Mouse (Mus musculus): Measurements from ENCODE around the gene Napa. TPM values are rescaled to one million over a fixed set of nuclear protein-coding genes. Genes with fewer than 3 reads are reported as not detected.

Napa gene
- polyA plus RNA-seq, 1 experiment from 2014 or later: 168 TPM

GRCm38 (mm10) chr7:16104611-16105388 lies 6.5 kb downstream of the Napa start:
- Histone ChIP-seq H3K4me2 (ENCODE audit: low read depth, low read length) (no peak overlapping the region), H3K9me3 (replicated peaks; ENCODE audit: control insufficient read depth, low read length) (no peaks in the 10 kb centered on the region), H3K9ac (ENCODE audit: low read length) (no peak overlapping the region), H3K4me1 (ENCODE audit: control insufficient read depth, insufficient read depth, low read length) (peaks cover 8% of the 10 kb centered on the region), H3K27me3 (ENCODE audit: control insufficient read depth, insufficient read depth, low read length) (no peaks in the 10 kb centered on the region), H3K36me3 (ENCODE audit: control insufficient read depth, insufficient read depth) (peaks cover 30% of the 10 kb centered on the region), H3K4me3 (ENCODE audit: low read length) (no peak overlapping the region), H3K27ac (ENCODE audit: low read length) (no peak overlapping the region)
- 90% methylated on average over 7 of the region's 7 CpGs for WGBS
- no peak for ATAC-seq (replicated peaks; ENCODE audit: extremely low read depth, insufficient read depth, low FRiP score)

- Histone ChIP-seq H3K27ac (ENCODE audit: low read length) (no peak overlapping the region), H3K4me1 (ENCODE audit: control insufficient read depth, insufficient read depth, low read length) (no peaks in the 10 kb centered on the region), H3K4me3 (ENCODE audit: low read length) (no peak overlapping the region), H3K4me2 (ENCODE audit: low read depth, low read length) (no peak overlapping the region), H3K36me3 (ENCODE audit: control insufficient read depth, insufficient read depth) (peaks cover 67% of the 10 kb centered on the region), H3K9me3 (replicated peaks; ENCODE audit: control insufficient read depth, low read length) (no peaks in the 10 kb centered on the region), H3K27me3 (ENCODE audit: control insufficient read depth, insufficient read depth, low read length) (no peaks in the 10 kb centered on the region), H3K9ac (ENCODE audit: low read length) (no peak overlapping the region)
- WGBS: 86% methylated on average over 9 of the region's 9 CpGs
- ATAC-seq (replicated peaks; ENCODE audit: extremely low read depth, insufficient read depth, low FRiP score): no peak
These were observed 10.8 kb downstream of the Napa start for GRCm38 (mm10) chr7:16108886-16109542.

- Histone ChIP-seq H3K9me3 (replicated peaks; ENCODE audit: control insufficient read depth, low read length) (no peaks in the 10 kb centered on the region), H3K27ac (ENCODE audit: low read length) (no peak overlapping the region), H3K36me3 (ENCODE audit: control insufficient read depth, insufficient read depth) (peaks cover 70% of the 10 kb centered on the region), H3K4me2 (ENCODE audit: low read depth, low read length) (no peak overlapping the region), H3K9ac (ENCODE audit: low read length) (no peak overlapping the region), H3K4me3 (ENCODE audit: low read length) (no peak overlapping the region), H3K27me3 (ENCODE audit: control insufficient read depth, insufficient read depth, low read length) (no peaks in the 10 kb centered on the region), H3K4me1 (ENCODE audit: control insufficient read depth, insufficient read depth, low read length) (no peaks in the 10 kb centered on the region)
- 89% methylated on average over 8 of the region's 8 CpGs for WGBS
- ATAC-seq (replicated peaks; ENCODE audit: extremely low read depth, insufficient read depth, low FRiP score): no peak
These were observed 11.9 kb downstream of the Napa start for GRCm38 (mm10) chr7:16110158-16110557.

- Histone ChIP-seq H3K9ac (ENCODE audit: low read length) (no peak overlapping the region), H3K4me2 (ENCODE audit: low read depth, low read length) (no peak overlapping the region), H3K27ac (ENCODE audit: low read length) (no peak overlapping the region), H3K27me3 (ENCODE audit: control insufficient read depth, insufficient read depth, low read length) (no peaks in the 10 kb centered on the region), H3K4me1 (ENCODE audit: control insufficient read depth, insufficient read depth, low read length) (no peaks in the 10 kb centered on the region), H3K36me3 (ENCODE audit: control insufficient read depth, insufficient read depth) (peaks cover 77% of the 10 kb centered on the region), H3K9me3 (replicated peaks; ENCODE audit: control insufficient read depth, low read length) (no peaks in the 10 kb centered on the region), H3K4me3 (ENCODE audit: low read length) (no peak overlapping the region)
- ATAC-seq (replicated peaks; ENCODE audit: extremely low read depth, insufficient read depth, low FRiP score): no peak
- 89% methylated on average over 7 of the region's 7 CpGs for WGBS
These were observed 13.2 kb downstream of the Napa start for GRCm38 (mm10) chr7:16111284-16112090.

- Histone ChIP-seq H3K9me3 (replicated peaks; ENCODE audit: control insufficient read depth, low read length) (no peaks in the 10 kb centered on the region), H3K4me2 (ENCODE audit: low read depth, low read length) (no peak overlapping the region), H3K27ac (ENCODE audit: low read length) (no peak overlapping the region), H3K36me3 (ENCODE audit: control insufficient read depth, insufficient read depth) (peaks cover 52% of the 10 kb centered on the region), H3K4me1 (ENCODE audit: control insufficient read depth, insufficient read depth, low read length) (peaks cover 7% of the 10 kb centered on the region), H3K9ac (ENCODE audit: low read length) (no peak overlapping the region), H3K27me3 (ENCODE audit: control insufficient read depth, insufficient read depth, low read length) (no peaks in the 10 kb centered on the region), H3K4me3 (ENCODE audit: low read length) (no peak overlapping the region)
- no peak for ATAC-seq (replicated peaks; ENCODE audit: extremely low read depth, insufficient read depth, low FRiP score)
- 86% methylated on average over 7 of the region's 7 CpGs for WGBS
These were observed 18.2 kb downstream of the Napa start for GRCm38 (mm10) chr7:16116418-16116817.

GRCm38 (mm10) chr7:16117100-16117499 lies 18.8 kb downstream of the Napa start:
- H3K9ac ChIP-seq (ENCODE audit: low read length): no peak overlapping the region
- no peaks in the 10 kb centered on the region for H3K9me3 ChIP-seq (replicated peaks; ENCODE audit: control insufficient read depth, low read length)
- ATAC-seq (replicated peaks; ENCODE audit: extremely low read depth, insufficient read depth, low FRiP score): no peak
- WGBS: 82% methylated on average over 3 of the region's 3 CpGs
- no peak overlapping the region for H3K4me3 ChIP-seq (ENCODE audit: low read length)
- no peak overlapping the region for H3K27ac ChIP-seq (ENCODE audit: low read length)
- H3K4me1 ChIP-seq (ENCODE audit: control insufficient read depth, insufficient read depth, low read length): peaks cover 7% of the 10 kb centered on the region
- no peaks in the 10 kb centered on the region for H3K27me3 ChIP-seq (ENCODE audit: control insufficient read depth, insufficient read depth, low read length)
- H3K36me3 ChIP-seq (ENCODE audit: control insufficient read depth, insufficient read depth): peaks cover 46% of the 10 kb centered on the region
- H3K4me2 ChIP-seq (ENCODE audit: low read depth, low read length): no peak overlapping the region

GRCm38 (mm10) chr7:16119569-16120261 lies 21.5 kb downstream of the Napa start, which contains the start of gene Kptn:
Kptn (plus strand) TSS chr7:16119895.
- peak; percentile 88 for ATAC-seq (replicated peaks; ENCODE audit: extremely low read depth, insufficient read depth, low FRiP score)
- Histone ChIP-seq H3K27me3 (ENCODE audit: control insufficient read depth, insufficient read depth, low read length) (no peaks in the 10 kb centered on the region), H3K4me1 (ENCODE audit: control insufficient read depth, insufficient read depth, low read length) (peaks cover 7% of the 10 kb centered on the region), H3K4me2 (ENCODE audit: low read depth, low read length) (peak within 1 kb of the TSS; percentile 74), H3K27ac (ENCODE audit: low read length) (peak within 1 kb of the TSS; percentile 91), H3K4me3 (ENCODE audit: low read length) (peak within 1 kb of the TSS; percentile 88), H3K9me3 (replicated peaks; ENCODE audit: control insufficient read depth, low read length) (no peaks in the 10 kb centered on the region), H3K36me3 (ENCODE audit: control insufficient read depth, insufficient read depth) (peaks cover 30% of the 10 kb centered on the region), H3K9ac (ENCODE audit: low read length) (peak within 1 kb of the TSS; percentile 91)
- under 1% methylated on average over 33 of the region's 33 CpGs for WGBS

- Histone ChIP-seq H3K9me3 (replicated peaks; ENCODE audit: control insufficient read depth, low read length) (no peaks in the 10 kb centered on the region), H3K4me2 (ENCODE audit: low read depth, low read length) (peak overlapping the region; percentile 74), H3K27me3 (ENCODE audit: control insufficient read depth, insufficient read depth, low read length) (no peaks in the 10 kb centered on the region), H3K9ac (ENCODE audit: low read length) (peak overlapping the region; percentile 91), H3K4me3 (ENCODE audit: low read length) (peak overlapping the region; percentile 88), H3K36me3 (ENCODE audit: control insufficient read depth, insufficient read depth) (peaks cover 25% of the 10 kb centered on the region), H3K27ac (ENCODE audit: low read length) (no peak overlapping the region; the same call in 1 of the 2 replicates), H3K4me1 (ENCODE audit: control insufficient read depth, insufficient read depth, low read length) (peaks cover 7% of the 10 kb centered on the region)
- ATAC-seq (replicated peaks; ENCODE audit: extremely low read depth, insufficient read depth, low FRiP score): no peak; the same call in 1 of the 2 replicates
- 36% methylated on average over 9 of the region's 9 CpGs for WGBS
These were observed 22.0 kb downstream of the Napa start for GRCm38 (mm10) chr7:16120262-16120600.

All from heart, embryonic 16.5 days (tissue).